Comparison of ENCODE assay signal across 18 mouse cellular contexts in genomic region chr10:109246328-109246727, GRCm38 (mm10).
A peak's percentile ranks its signal among the peaks of the same experiment; 100 is the strongest.
DNase-seq lines count a peak whose midpoint lies in the region; ATAC-seq and TF ChIP-seq lines count a peak whose summit lies in the region.
"Had no signal": no experiment of that assay in that cellular context is flagged by ENCODE, and none has a peak within 500 bp of the region (broad histone marks: within the 10 kb centered on the region; RNA-seq: fewer than 3 reads in every experiment).

No protein-coding gene starts in this region.

- TF ChIP-seq CTCF in hindbrain, postnatal 0 days (IDR thresholded peaks at IDR 0.05; ENCODE audit: low read depth) = no peak

- peak; percentile 99 for ATAC-seq in cerebellum, adult (ENCODE audit: insufficient number of reproducible peaks, low FRiP score, low TSS enrichment)
- peak; percentile 98 for ATAC-seq in hindbrain, postnatal 0 days
- ATAC-seq: activated CD4-positive, CD25-positive, alpha-beta regulatory T cell, adult 4 months had no signal

- no peak overlapping the region for H3K9ac ChIP-seq in hindbrain, postnatal 0 days (replicated peaks; ENCODE audit: low read length)
- H3K9ac ChIP-seq: limb, embryonic 12.5 days; liver, embryonic 14.5 days had no signal

- 25% methylated on average over 4 of the region's 4 CpGs for WGBS in hindbrain, postnatal 0 days

- no peak overlapping the region for H3K4me3 ChIP-seq in hindbrain, postnatal 0 days (ENCODE audit: low read length)
- H3K4me3 ChIP-seq: limb, embryonic 12.5 days; megakaryocyte, embryonic 14.5 days had no signal

- H3K4me1 ChIP-seq in hindbrain, postnatal 0 days (ENCODE audit: insufficient read depth, low read length) = no peaks in the 10 kb centered on the region
- H3K4me1 ChIP-seq: limb, embryonic 12.5 days; megakaryocyte, embryonic 14.5 days had no signal

- H3K27me3 ChIP-seq in hindbrain, postnatal 0 days (ENCODE audit: insufficient read depth, low read length) = no peaks in the 10 kb centered on the region
- H3K27me3 ChIP-seq: limb, embryonic 12.5 days; megakaryocyte, embryonic 14.5 days had no signal

- H3K9me3 ChIP-seq in hindbrain, postnatal 0 days (ENCODE audit: low read length) = no peaks in the 10 kb centered on the region
- H3K9me3 ChIP-seq: limb, embryonic 12.5 days had no signal

- no peaks in the 10 kb centered on the region for H3K36me3 ChIP-seq in hindbrain, postnatal 0 days (ENCODE audit: insufficient read depth, low read length)
- H3K36me3 ChIP-seq: limb, embryonic 12.5 days had no signal

- H3K27ac ChIP-seq in hindbrain, postnatal 0 days = no peak overlapping the region
- H3K27ac ChIP-seq: limb, embryonic 12.5 days; liver, embryonic 14.5 days had no signal

- H3K4me2 ChIP-seq in hindbrain, postnatal 0 days (ENCODE audit: low read depth, low read length) = no peak overlapping the region
- H3K4me2 ChIP-seq: limb, embryonic 12.5 days had no signal

- DNase-seq in adrenal gland, postnatal 25 days = peak; percentile 26
- no peak for DNase-seq in adrenal gland, postnatal 4 days (ENCODE audit: low spot score in 2 of 2)
- peak; percentile 98 to 100 for DNase-seq in cerebellum, postnatal 14 days
- peak; percentile 86 for DNase-seq in hindbrain, postnatal 0 days (ENCODE audit: low spot score)
- no peak for DNase-seq in spleen, postnatal 10 days (ENCODE audit: low spot score in 2 of 2)
- no peak for DNase-seq in frontal cortex, postnatal 14 days (ENCODE audit: low spot score in 2 of 2)
- no peak for DNase-seq in natural killer cell, adult 2 months (ENCODE audit: low spot score in 2 of 2)
- DNase-seq: gastrocnemius, postnatal 14 days; heart, postnatal 10 days; kidney, adult 11 months; kidney, postnatal 14 days; lung, postnatal 10 days; right cerebral cortex, postnatal 25 days had no signal

Comparison
In these comparisons a context has a peak if more than half of its experiments do, and no peak if none do; other contexts are left out.
1. DNase-seq: peak in adrenal gland, postnatal 25 days (single experiment), cerebellum, postnatal 14 days (2 of 2) and hindbrain, postnatal 0 days (single experiment); none in adrenal gland, postnatal 4 days (0 of 2), spleen, postnatal 10 days (0 of 2), frontal cortex, postnatal 14 days (0 of 2) and natural killer cell, adult 2 months (0 of 2).